Mouse (Mus musculus) embryonic facial prominence, embryonic 12.5 days (tissue): ENCODE results near the gene Iscu. TPM values are rescaled to one million over a fixed set of nuclear protein-coding genes. Genes with fewer than 3 reads are reported as not detected.

ENCODE experiments used
- ATAC-seq: fragments of 200-750 bp; cut with Nextera tagmentation; 2 replicates; pipeline ENCODE4 v1.8.0; 2017; ENCODE audit not compliant: insufficient number of reproducible peaks, insufficient read depth, low FRiP score, low TSS enrichment
- H3K27ac ChIP-seq: fragments of 300-500 bp; sonication (generic); 2 replicates; pipeline ENCODE4 v1.5.1; 2016; ENCODE audit warnings: mild to moderate bottlenecking
- H3K27me3 ChIP-seq: fragments of 300-500 bp; sonication (generic); 2 replicates; pipeline ENCODE4 v1.6.1; 2016; ENCODE audit warnings: mild to moderate bottlenecking, moderate library complexity
- H3K36me3 ChIP-seq: fragments of 300-500 bp; sonication (generic); 2 replicates; pipeline ENCODE4 v1.6.1; 2016; ENCODE audit warnings: mild to moderate bottlenecking
- H3K4me1 ChIP-seq: fragments of 300-500 bp; sonication (generic); 2 replicates; pipeline ENCODE4 v1.6.1; 2016
- H3K4me2 ChIP-seq: fragments of 300-500 bp; sonication (generic); replicated peaks from 2 replicates; pipeline ENCODE4 v1.6.1; 2016; ENCODE audit warnings: mild to moderate bottlenecking, moderate library complexity
- H3K4me3 ChIP-seq: fragments of 300-500 bp; sonication (generic); 2 replicates; pipeline ENCODE4 v1.5.1; 2016; ENCODE audit warnings: mild to moderate bottlenecking
- H3K9ac ChIP-seq: fragments of 300-500 bp; sonication (generic); 2 replicates; pipeline ENCODE4 v1.6.1; 2016; ENCODE audit warnings: mild to moderate bottlenecking, moderate library complexity
- H3K9me3 ChIP-seq: fragments of 300-500 bp; sonication (generic); 2 replicates; pipeline ENCODE4 v1.6.1; 2016; ENCODE audit warnings: mild to moderate bottlenecking, moderate library complexity
- WGBS: fragments of 180-500 bp; shearing (Covaris S2); methylation state at CpG from one replicate; pipeline ENCODE4 v1.1.7; 2016; 5-methylcytosine and 5-hydroxymethylcytosine counted together
- polyA plus RNA-seq: library from polyadenylated mRNA; unstranded; fragments of >200 nt; fragmentation: Nextera tagmentation; extraction: Ambion mirVana; gene quantifications from 2 replicates; pipeline ENCODE4 v1.2.1, GENCODE M21; 2016

Gene Iscu
- polyA plus RNA-seq, 1 experiment from 2014 or later, result 111 TPM

GRCm38 (mm10) chr5:113791197-113792095 lies 18.9 kb downstream of the Iscu start:
- WGBS, result 86% methylated on average over 16 of the region's 16 CpGs
- Histone ChIP-seq H3K36me3 (peaks cover 31% of the 10 kb centered on the region), H3K27ac (peak overlapping the region; percentile 0; the same call in 1 of the 2 replicates), H3K4me2 (no peak overlapping the region), H3K27me3 (no peaks in the 10 kb centered on the region), H3K9ac (no peak overlapping the region), H3K4me1 (peaks cover 41% of the 10 kb centered on the region), H3K9me3 (no peaks in the 10 kb centered on the region), H3K4me3 (no peak overlapping the region)
- no peak for ATAC-seq

GRCm38 (mm10) chr5:113796401-113797148 lies 24.0 kb downstream of the Iscu start:
- no peaks in the 10 kb centered on the region for H3K9me3 ChIP-seq
- H3K27ac ChIP-seq, result peak overlapping the region; percentile 92
- peaks cover 52% of the 10 kb centered on the region for H3K4me1 ChIP-seq
- H3K4me3 ChIP-seq, result peak overlapping the region; percentile 59
- no peaks in the 10 kb centered on the region for H3K27me3 ChIP-seq
- WGBS, result 2% methylated on average over 13 of the region's 13 CpGs
- H3K4me2 ChIP-seq, result peak overlapping the region; percentile 75
- ATAC-seq, result peak; percentile 26
- H3K36me3 ChIP-seq, result peaks cover 31% of the 10 kb centered on the region
- peak overlapping the region; percentile 34; the same call in 1 of the 2 replicates for H3K9ac ChIP-seq

GRCm38 (mm10) chr5:113797149-113797882 lies 24.8 kb downstream of the Iscu start:
- peak overlapping the region; percentile 92 for H3K27ac ChIP-seq
- H3K27me3 ChIP-seq, result no peaks in the 10 kb centered on the region
- ATAC-seq, result no peak
- H3K4me3 ChIP-seq, result peak overlapping the region; percentile 59
- H3K4me2 ChIP-seq, result peak overlapping the region; percentile 75
- H3K4me1 ChIP-seq, result peaks cover 45% of the 10 kb centered on the region
- WGBS, result 5% methylated on average over 19 of the region's 19 CpGs
- H3K9ac ChIP-seq, result 0 out of 2 replicates have a peak overlapping the region, but pooled peaks have one; percentile 4
- H3K9me3 ChIP-seq, result no peaks in the 10 kb centered on the region
- H3K36me3 ChIP-seq, result peaks cover 31% of the 10 kb centered on the region

GRCm38 (mm10) chr5:113798525-113798924 lies 26.0 kb downstream of the Iscu start:
- no peaks in the 10 kb centered on the region for H3K27me3 ChIP-seq
- peak overlapping the region; percentile 34; the same call in 1 of the 2 replicates for H3K9ac ChIP-seq
- H3K4me2 ChIP-seq, result peak overlapping the region; percentile 75
- H3K36me3 ChIP-seq, result peaks cover 22% of the 10 kb centered on the region
- 59% methylated on average over 9 of the region's 9 CpGs for WGBS
- H3K27ac ChIP-seq, result peak overlapping the region; percentile 91
- no peak for ATAC-seq
- H3K9me3 ChIP-seq, result no peaks in the 10 kb centered on the region
- H3K4me1 ChIP-seq, result peaks cover 44% of the 10 kb centered on the region
- peak overlapping the region; percentile 59 for H3K4me3 ChIP-seq

- Histone ChIP-seq H3K4me2 (peak overlapping the region; percentile 75), H3K27me3 (no peaks in the 10 kb centered on the region), H3K4me3 (peak overlapping the region; percentile 59), H3K4me1 (peaks cover 53% of the 10 kb centered on the region), H3K27ac (peak overlapping the region; percentile 91), H3K9ac (peak overlapping the region; percentile 34), H3K36me3 (peaks cover 10% of the 10 kb centered on the region), H3K9me3 (no peaks in the 10 kb centered on the region)
- 19% methylated on average over 5 of the region's 5 CpGs for WGBS
- no peak for ATAC-seq
These were observed 27.1 kb downstream of the Iscu start for GRCm38 (mm10) chr5:113799691-113800090.

- peaks cover 4% of the 10 kb centered on the region for H3K36me3 ChIP-seq
- no peaks in the 10 kb centered on the region for H3K9me3 ChIP-seq
- peak; percentile 86 for ATAC-seq
- H3K27me3 ChIP-seq, result no peaks in the 10 kb centered on the region
- peak within 1 kb of the TSS; percentile 75 for H3K4me2 ChIP-seq
- H3K4me3 ChIP-seq, result peak within 1 kb of the TSS; percentile 59
- peaks cover 50% of the 10 kb centered on the region for H3K4me1 ChIP-seq
- H3K27ac ChIP-seq, result peak within 1 kb of the TSS; percentile 91
- under 1% methylated on average over 11 of the region's 11 CpGs for WGBS
- peak within 1 kb of the TSS; percentile 34 for H3K9ac ChIP-seq
These were observed 27.7 kb downstream of the Iscu start, which contains the start of gene Tmem119 for GRCm38 (mm10) chr5:113800280-113800679. Tmem119 (minus strand) TSS chr5:113800516.

GRCm38 (mm10) chr5:113804395-113804966 lies 31.9 kb downstream of the Iscu start:
- no peak overlapping the region for H3K4me3 ChIP-seq
- no peaks in the 10 kb centered on the region for H3K9me3 ChIP-seq
- no peak overlapping the region for H3K4me2 ChIP-seq
- H3K9ac ChIP-seq, result no peak overlapping the region; the same call in 1 of the 2 replicates
- no peaks in the 10 kb centered on the region for H3K27me3 ChIP-seq
- H3K27ac ChIP-seq, result 0 out of 2 replicates have a peak overlapping the region, but pooled peaks have one; percentile 19
- WGBS, result 47% methylated on average over 7 of the region's 7 CpGs
- H3K4me1 ChIP-seq, result peaks cover 28% of the 10 kb centered on the region
- no peak for ATAC-seq
- H3K36me3 ChIP-seq, result no peaks in the 10 kb centered on the region

GRCm38 (mm10) chr5:113805301-113805700 lies 32.8 kb downstream of the Iscu start:
- Histone ChIP-seq H3K4me1 (peaks cover 27% of the 10 kb centered on the region), H3K9ac (no peak overlapping the region), H3K27ac (no peak overlapping the region; the same call in 1 of the 2 replicates), H3K4me3 (no peak overlapping the region), H3K9me3 (no peaks in the 10 kb centered on the region), H3K4me2 (no peak overlapping the region), H3K27me3 (no peaks in the 10 kb centered on the region), H3K36me3 (no peaks in the 10 kb centered on the region)
- ATAC-seq, result no peak
- WGBS, result 78% methylated on average over 9 of the region's 9 CpGs

- 20% methylated on average over 10 of the region's 10 CpGs for WGBS
- H3K4me2 ChIP-seq, result no peak overlapping the region
- H3K36me3 ChIP-seq, result no peaks in the 10 kb centered on the region
- no peak overlapping the region for H3K27ac ChIP-seq
- H3K4me3 ChIP-seq, result no peak overlapping the region
- H3K27me3 ChIP-seq, result no peaks in the 10 kb centered on the region
- no peaks in the 10 kb centered on the region for H3K9me3 ChIP-seq
- peaks cover 21% of the 10 kb centered on the region for H3K4me1 ChIP-seq
- no peak overlapping the region for H3K9ac ChIP-seq
- ATAC-seq, result no peak
These were observed 33.9 kb downstream of the Iscu start for GRCm38 (mm10) chr5:113806414-113806813.

GRCm38 (mm10) chr5:113807712-113808111 lies 35.2 kb downstream of the Iscu start:
- no peak overlapping the region for H3K9ac ChIP-seq
- H3K9me3 ChIP-seq, result no peaks in the 10 kb centered on the region
- no peak overlapping the region for H3K4me3 ChIP-seq
- no peak for ATAC-seq
- H3K4me2 ChIP-seq, result no peak overlapping the region
- H3K27ac ChIP-seq, result no peak overlapping the region
- H3K4me1 ChIP-seq, result peaks cover 21% of the 10 kb centered on the region
- H3K36me3 ChIP-seq, result no peaks in the 10 kb centered on the region
- 15% methylated on average over 9 of the region's 9 CpGs for WGBS
- H3K27me3 ChIP-seq, result no peaks in the 10 kb centered on the region

GRCm38 (mm10) chr5:113808177-113808576 lies 35.6 kb downstream of the Iscu start:
- Histone ChIP-seq H3K36me3 (no peaks in the 10 kb centered on the region), H3K4me2 (no peak overlapping the region), H3K4me1 (peaks cover 21% of the 10 kb centered on the region), H3K27me3 (no peaks in the 10 kb centered on the region), H3K4me3 (no peak overlapping the region), H3K27ac (0 out of 2 replicates have a peak overlapping the region, but pooled peaks have one; percentile 61), H3K9ac (no peak overlapping the region), H3K9me3 (no peaks in the 10 kb centered on the region)
- 21% methylated on average over 2 of the region's 2 CpGs for WGBS
- 0 out of 2 replicates have a peak, but pooled peaks have one; percentile 35 for ATAC-seq
